Mouse (Mus musculus): ENCODE data around the gene Mapk9. TPM values are rescaled to one million over a fixed set of nuclear protein-coding genes. Genes with fewer than 3 reads are reported as not detected.
A peak's percentile ranks its signal among the peaks of the same experiment; 100 is the strongest.

The Mapk9 gene
- polyA plus RNA-seq, 1 experiment from 2014 or later: 33.7 TPM

DNA sequence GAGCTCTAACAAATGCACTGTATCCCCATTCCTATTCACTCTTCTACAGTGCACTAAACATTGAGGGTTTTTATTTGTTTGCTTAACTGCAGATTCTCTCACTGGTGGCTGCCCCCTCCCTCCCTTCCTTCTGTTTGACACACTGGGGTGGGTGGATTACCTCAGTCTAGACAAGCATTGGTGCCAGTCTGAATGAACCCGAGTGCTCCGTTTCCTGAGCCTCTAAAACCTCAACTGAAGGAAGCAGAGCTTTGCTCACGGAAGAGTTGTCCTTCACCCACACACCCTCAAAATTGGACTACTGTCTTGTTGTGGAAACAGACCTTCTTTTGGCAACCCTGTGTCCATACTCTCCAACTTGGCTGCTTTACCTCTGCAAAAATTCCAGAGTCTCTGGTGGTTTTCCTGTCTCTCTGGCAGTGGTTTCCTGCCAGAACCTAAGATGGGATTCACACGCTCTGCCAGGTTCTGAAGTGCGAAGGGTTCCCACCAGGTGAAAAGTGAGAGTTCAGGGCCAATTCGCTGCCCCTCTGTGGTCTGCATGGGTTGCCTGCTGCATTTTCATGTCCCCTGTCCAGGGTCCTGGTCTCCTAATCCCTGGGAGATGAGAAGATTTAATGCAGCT is 49.5 kb downstream of the Mapk9 start:
- no peak overlapping the region for H3K4me2 ChIP-seq (ENCODE audit: low read depth, low read length)
- H3K4me3 ChIP-seq (ENCODE audit: low read length): no peak overlapping the region
- no peak overlapping the region for H3K27ac ChIP-seq (ENCODE audit: low read length)
- no peaks in the 10 kb centered on the region for H3K4me1 ChIP-seq (replicated peaks; ENCODE audit: control insufficient read depth, insufficient read depth, low read length)
- H3K9me3 ChIP-seq (ENCODE audit: control insufficient read depth, low read length): 0 out of 2 replicates have a peak, but pooled peaks cover 2% of the 10 kb centered on the region
- no peak overlapping the region for H3K9ac ChIP-seq (ENCODE audit: low read length)
- no peak for ATAC-seq (ENCODE audit: low read depth)
- H3K27me3 ChIP-seq (ENCODE audit: control insufficient read depth, insufficient read depth, low read depth, low read length): peaks cover 12% of the 10 kb centered on the region
- no peaks in the 10 kb centered on the region for H3K36me3 ChIP-seq (ENCODE audit: control insufficient read depth, insufficient read depth, low read length)
- WGBS: 44% methylated on average over 6 of the region's 6 CpGs

DNA sequence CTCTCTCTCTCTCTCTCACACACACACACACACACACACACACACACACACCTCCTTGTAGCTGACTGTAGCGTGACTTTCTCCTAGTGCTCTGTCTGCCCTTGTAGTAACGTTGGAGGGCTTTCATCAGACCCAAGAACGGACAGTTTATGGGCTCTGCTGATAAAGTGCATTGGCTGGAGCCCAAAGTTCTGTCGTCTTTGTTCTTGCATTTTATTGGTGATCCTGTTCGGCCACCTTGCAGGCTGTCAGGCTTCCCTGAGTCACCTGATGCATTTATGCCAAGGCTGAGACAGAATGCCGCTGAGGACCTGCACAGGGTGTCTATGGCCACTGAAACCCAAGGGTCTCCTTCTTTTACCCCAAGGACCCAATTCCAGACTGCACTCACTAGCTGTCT is 53.5 kb downstream of the Mapk9 start:
- ATAC-seq (ENCODE audit: low read depth): no peak
- WGBS: 29% methylated on average over 6 of the region's 6 CpGs
- H3K4me2 ChIP-seq (ENCODE audit: low read depth, low read length): no peak overlapping the region
- 0 out of 2 replicates have a peak, but pooled peaks cover 2% of the 10 kb centered on the region for H3K9me3 ChIP-seq (ENCODE audit: control insufficient read depth, low read length)
- no peak overlapping the region for H3K4me3 ChIP-seq (ENCODE audit: low read length)
- H3K27ac ChIP-seq (ENCODE audit: low read length): no peak overlapping the region
- H3K27me3 ChIP-seq (ENCODE audit: control insufficient read depth, insufficient read depth, low read depth, low read length): peaks cover 32% of the 10 kb centered on the region
- H3K4me1 ChIP-seq (replicated peaks; ENCODE audit: control insufficient read depth, insufficient read depth, low read length): peaks cover 4% of the 10 kb centered on the region; the same call in 1 of the 2 replicates
- no peak overlapping the region for H3K9ac ChIP-seq (ENCODE audit: low read length)
- H3K36me3 ChIP-seq (ENCODE audit: control insufficient read depth, insufficient read depth, low read length): no peaks in the 10 kb centered on the region

DNA sequence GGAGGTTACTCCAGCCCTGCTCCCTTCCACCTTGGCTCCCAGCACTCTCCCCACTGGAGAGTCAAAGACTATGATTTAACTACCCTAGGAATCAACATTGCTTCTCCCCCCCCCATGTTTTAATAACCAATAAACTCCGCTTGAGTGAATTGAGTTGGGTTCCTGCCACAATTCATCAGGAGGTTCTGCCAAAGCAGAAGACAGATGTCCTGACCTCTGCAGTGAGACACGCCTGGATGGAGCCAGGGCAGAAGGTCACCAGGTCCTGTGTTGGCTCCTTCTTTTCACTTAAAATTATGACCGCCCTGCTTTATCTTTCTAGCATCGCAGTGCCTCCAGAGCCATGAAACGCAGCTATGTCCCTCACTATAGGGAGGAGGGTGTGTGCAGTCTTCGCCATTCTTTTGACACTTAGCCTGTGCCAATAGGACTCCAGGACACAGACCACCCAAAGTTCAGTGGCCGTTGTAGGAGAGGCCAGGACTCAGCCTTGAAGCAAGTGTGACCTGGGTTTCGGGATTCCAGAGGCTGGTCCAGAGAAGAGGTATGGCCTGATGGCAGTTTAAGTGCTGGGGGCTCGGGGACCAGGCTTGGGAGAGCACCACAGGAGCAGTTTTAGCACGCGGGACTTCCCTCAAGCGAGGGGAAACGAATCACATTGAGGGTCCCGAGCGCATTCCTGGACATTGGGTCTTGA is 54.6 kb downstream of the Mapk9 start:
- ATAC-seq (ENCODE audit: low read depth): 0 out of 2 replicates have a peak, but pooled peaks have one; percentile 12
- peaks cover 4% of the 10 kb centered on the region; the same call in 1 of the 2 replicates for H3K4me1 ChIP-seq (replicated peaks; ENCODE audit: control insufficient read depth, insufficient read depth, low read length)
- no peaks in the 10 kb centered on the region for H3K36me3 ChIP-seq (ENCODE audit: control insufficient read depth, insufficient read depth, low read length)
- peak overlapping the region; percentile 100 for H3K4me2 ChIP-seq (ENCODE audit: low read depth, low read length)
- H3K9me3 ChIP-seq (ENCODE audit: control insufficient read depth, low read length): 0 out of 2 replicates have a peak, but pooled peaks cover 2% of the 10 kb centered on the region
- H3K27me3 ChIP-seq (ENCODE audit: control insufficient read depth, insufficient read depth, low read depth, low read length): peaks cover 32% of the 10 kb centered on the region
- 17% methylated on average over 15 of the region's 15 CpGs for WGBS
- H3K9ac ChIP-seq (ENCODE audit: low read length): no peak overlapping the region; the same call in 1 of the 2 replicates
- H3K4me3 ChIP-seq (ENCODE audit: low read length): peak overlapping the region; percentile 68
- H3K27ac ChIP-seq (ENCODE audit: low read length): no peak overlapping the region

DNA sequence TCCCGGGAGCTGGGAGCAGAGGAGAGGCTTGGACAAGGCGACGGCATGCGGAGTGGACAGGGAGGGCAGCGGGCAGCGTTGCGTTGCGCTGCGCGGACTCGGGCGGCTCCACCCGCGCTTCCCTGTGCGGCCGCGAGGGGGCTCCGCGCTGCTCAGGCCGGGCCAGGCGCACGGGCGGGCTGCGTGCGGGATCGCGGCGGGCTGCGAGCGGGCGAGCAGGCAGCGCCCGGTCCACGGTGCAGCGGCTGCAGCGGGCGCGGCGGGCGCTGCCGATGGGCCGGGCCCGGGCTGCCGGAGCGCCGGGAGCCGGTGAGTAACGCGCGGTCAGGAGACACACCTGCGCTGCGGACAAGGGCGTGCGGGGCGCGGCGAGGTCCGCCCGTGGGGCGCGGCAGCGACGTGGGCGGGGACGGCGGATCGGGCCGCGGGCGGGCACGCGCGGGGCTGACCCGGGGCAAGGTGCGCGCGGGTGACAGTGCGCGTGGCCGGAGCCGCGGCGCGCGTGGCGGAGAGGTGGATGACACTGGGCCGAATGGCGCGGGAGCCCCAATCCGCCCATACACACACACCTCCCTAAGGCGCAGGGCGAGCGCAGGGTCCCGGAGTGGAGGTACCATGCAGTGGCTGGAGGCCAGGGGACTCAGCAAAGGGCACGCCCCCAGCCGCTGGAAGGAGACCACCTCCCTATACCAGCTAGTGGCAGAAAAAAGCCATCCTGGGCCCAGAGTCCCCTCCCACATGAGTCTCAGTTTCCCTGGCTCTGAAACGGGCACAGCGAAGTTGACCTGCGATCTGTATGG is 55.3 kb downstream of the Mapk9 start, which contains the start of gene Rasgef1c:
TSS of gene Rasgef1c (plus strand) at position 177 of the 800 bp plus-strand sequence.
- Histone ChIP-seq H3K4me1 (replicated peaks; ENCODE audit: control insufficient read depth, insufficient read depth, low read length) (peaks cover 4% of the 10 kb centered on the region; the same call in 1 of the 2 replicates), H3K9ac (ENCODE audit: low read length) (peak within 1 kb of the TSS; percentile 67), H3K4me3 (ENCODE audit: low read length) (peak within 1 kb of the TSS; percentile 68), H3K4me2 (ENCODE audit: low read depth, low read length) (peak within 1 kb of the TSS; percentile 100), H3K27me3 (ENCODE audit: control insufficient read depth, insufficient read depth, low read depth, low read length) (peaks cover 32% of the 10 kb centered on the region), H3K27ac (ENCODE audit: low read length) (no peak within 1 kb of the TSS), H3K9me3 (ENCODE audit: control insufficient read depth, low read length) (0 out of 2 replicates have a peak, but pooled peaks cover 2% of the 10 kb centered on the region), H3K36me3 (ENCODE audit: control insufficient read depth, insufficient read depth, low read length) (no peaks in the 10 kb centered on the region)
- WGBS: 3% methylated on average over 97 of the region's 99 CpGs
- peak; percentile 82 for ATAC-seq (ENCODE audit: low read depth)

DNA sequence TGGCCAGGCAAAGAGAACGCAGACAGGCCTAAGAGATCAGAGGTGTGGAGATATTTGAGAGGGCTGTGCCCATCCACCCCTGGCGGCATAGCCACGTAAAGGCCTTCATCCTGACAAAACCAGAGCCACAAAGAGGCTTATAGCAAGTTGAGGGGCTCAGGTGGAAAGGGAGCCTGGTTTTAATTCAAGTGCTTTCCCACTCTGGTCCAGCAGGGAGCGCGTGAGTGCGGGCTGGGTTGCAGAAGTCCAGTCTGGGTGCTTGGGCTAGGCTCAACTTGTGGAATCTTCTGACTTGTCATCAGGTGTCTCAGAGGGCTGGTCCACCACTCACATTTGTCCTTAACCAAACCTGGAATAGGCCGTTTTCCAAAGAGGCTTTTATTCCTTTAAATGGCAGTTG is 56.8 kb downstream of the Mapk9 start:
- H3K4me3 ChIP-seq (ENCODE audit: low read length): no peak overlapping the region
- ATAC-seq (ENCODE audit: low read depth): 0 out of 2 replicates have a peak, but pooled peaks have one; percentile 38
- no peaks in the 10 kb centered on the region for H3K9me3 ChIP-seq (ENCODE audit: control insufficient read depth, low read length)
- H3K36me3 ChIP-seq (ENCODE audit: control insufficient read depth, insufficient read depth, low read length): no peaks in the 10 kb centered on the region
- 9% methylated on average over 7 of the region's 7 CpGs for WGBS
- peaks cover 4% of the 10 kb centered on the region; the same call in 1 of the 2 replicates for H3K4me1 ChIP-seq (replicated peaks; ENCODE audit: control insufficient read depth, insufficient read depth, low read length)
- H3K27ac ChIP-seq (ENCODE audit: low read length): no peak overlapping the region
- H3K27me3 ChIP-seq (ENCODE audit: control insufficient read depth, insufficient read depth, low read depth, low read length): peaks cover 32% of the 10 kb centered on the region
- no peak overlapping the region for H3K4me2 ChIP-seq (ENCODE audit: low read depth, low read length)
- no peak overlapping the region for H3K9ac ChIP-seq (ENCODE audit: low read length)

DNA sequence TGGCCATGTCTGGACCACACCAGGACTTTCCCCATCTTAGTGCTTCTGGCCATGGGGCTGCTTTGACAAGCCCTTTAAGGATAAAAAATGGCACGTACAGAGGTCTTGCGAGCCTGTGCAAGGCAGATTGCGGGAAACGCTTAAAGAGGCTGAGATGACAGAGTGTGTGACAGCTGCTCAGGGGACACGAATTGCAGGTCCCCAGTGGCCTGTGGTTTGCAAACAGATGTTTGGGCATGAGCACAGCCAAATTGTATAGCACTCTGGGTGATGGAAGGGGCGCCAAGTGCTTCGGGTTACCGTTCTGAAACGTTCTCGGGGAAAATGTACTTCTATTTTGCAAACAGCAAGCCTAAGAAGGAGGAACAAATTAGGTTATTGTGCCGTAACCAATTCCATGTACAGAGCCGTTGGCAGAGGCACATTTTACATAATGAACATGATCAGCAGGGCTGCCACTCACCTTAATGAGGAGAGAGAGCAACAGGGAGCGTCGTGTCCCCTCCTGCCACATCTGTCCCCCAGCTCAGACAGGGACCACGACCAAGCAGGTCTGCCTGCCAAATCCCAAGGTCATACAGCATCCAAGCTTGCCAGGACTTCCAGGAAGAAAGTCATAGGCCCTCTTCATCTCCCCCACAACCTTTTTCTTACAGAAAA is 72.1 kb downstream of the Mapk9 start:
- H3K9ac ChIP-seq (ENCODE audit: low read length): no peak overlapping the region
- no peak overlapping the region for H3K4me3 ChIP-seq (ENCODE audit: low read length)
- H3K9me3 ChIP-seq (ENCODE audit: control insufficient read depth, low read length): no peaks in the 10 kb centered on the region
- H3K27me3 ChIP-seq (ENCODE audit: control insufficient read depth, insufficient read depth, low read depth, low read length): no peaks in the 10 kb centered on the region
- no peak overlapping the region for H3K27ac ChIP-seq (ENCODE audit: low read length)
- H3K4me1 ChIP-seq (replicated peaks; ENCODE audit: control insufficient read depth, insufficient read depth, low read length): no peaks in the 10 kb centered on the region
- H3K4me2 ChIP-seq (ENCODE audit: low read depth, low read length): no peak overlapping the region
- no peaks in the 10 kb centered on the region for H3K36me3 ChIP-seq (ENCODE audit: control insufficient read depth, insufficient read depth, low read length)
- WGBS: 44% methylated on average over 15 of the region's 15 CpGs
- ATAC-seq (ENCODE audit: low read depth): no peak

DNA sequence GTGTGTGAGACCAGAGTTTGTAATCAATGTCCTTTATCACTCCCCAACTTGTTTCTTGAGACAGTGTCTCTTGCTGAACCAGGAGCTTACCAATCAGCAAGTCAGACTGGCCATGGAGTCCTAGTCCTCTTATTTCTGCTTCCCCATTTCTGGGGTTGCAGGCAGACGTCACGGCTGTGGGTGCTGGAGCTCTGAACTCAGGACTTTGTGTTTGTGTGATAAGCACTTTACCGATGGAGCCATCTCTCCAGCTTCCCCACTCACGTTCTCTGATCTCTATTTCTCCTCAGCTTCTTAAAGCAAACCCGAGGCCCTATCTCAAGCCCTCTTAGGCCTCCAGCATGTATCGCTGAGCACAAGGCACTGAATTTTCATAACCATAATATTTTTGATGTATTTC is 72.8 kb downstream of the Mapk9 start:
- Histone ChIP-seq H3K9me3 (ENCODE audit: control insufficient read depth, low read length) (no peaks in the 10 kb centered on the region), H3K9ac (ENCODE audit: low read length) (no peak overlapping the region), H3K4me2 (ENCODE audit: low read depth, low read length) (no peak overlapping the region), H3K27me3 (ENCODE audit: control insufficient read depth, insufficient read depth, low read depth, low read length) (no peaks in the 10 kb centered on the region), H3K36me3 (ENCODE audit: control insufficient read depth, insufficient read depth, low read length) (no peaks in the 10 kb centered on the region), H3K27ac (ENCODE audit: low read length) (no peak overlapping the region), H3K4me1 (replicated peaks; ENCODE audit: control insufficient read depth, insufficient read depth, low read length) (no peaks in the 10 kb centered on the region), H3K4me3 (ENCODE audit: low read length) (no peak overlapping the region)
- no peak for ATAC-seq (ENCODE audit: low read depth)
- 70% methylated on average over 6 of the region's 6 CpGs for WGBS

DNA sequence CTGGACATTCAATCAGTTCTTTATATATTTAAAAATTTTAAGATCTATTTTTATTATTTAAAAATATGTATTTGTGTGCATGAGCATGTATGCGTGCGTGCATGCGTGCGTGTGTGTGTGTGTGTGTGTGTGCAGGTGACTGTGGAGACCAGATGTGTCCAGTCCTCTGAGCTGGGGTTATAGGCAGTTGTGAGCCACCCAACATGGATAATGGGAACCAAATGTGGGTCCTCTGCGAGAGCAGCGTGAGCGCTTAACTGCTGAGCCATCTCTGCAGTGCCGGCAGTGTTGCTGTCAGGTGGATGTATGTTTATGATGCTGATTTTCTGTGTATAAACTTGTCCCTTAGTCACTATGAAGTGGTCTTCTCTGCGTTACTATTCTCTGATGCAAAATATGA is 77.0 kb downstream of the Mapk9 start:
- WGBS: 81% methylated on average over 9 of the region's 9 CpGs
- H3K4me1 ChIP-seq (replicated peaks; ENCODE audit: control insufficient read depth, insufficient read depth, low read length): no peaks in the 10 kb centered on the region
- no peak for ATAC-seq (ENCODE audit: low read depth)
- H3K9me3 ChIP-seq (ENCODE audit: control insufficient read depth, low read length): no peaks in the 10 kb centered on the region
- no peak overlapping the region for H3K9ac ChIP-seq (ENCODE audit: low read length)
- H3K36me3 ChIP-seq (ENCODE audit: control insufficient read depth, insufficient read depth, low read length): no peaks in the 10 kb centered on the region
- no peaks in the 10 kb centered on the region for H3K27me3 ChIP-seq (ENCODE audit: control insufficient read depth, insufficient read depth, low read depth, low read length)
- no peak overlapping the region for H3K4me2 ChIP-seq (ENCODE audit: low read depth, low read length)
- H3K4me3 ChIP-seq (ENCODE audit: low read length): no peak overlapping the region
- no peak overlapping the region for H3K27ac ChIP-seq (ENCODE audit: low read length)

Data from lung, embryonic 16.5 days (tissue).